Comparison of ENCODE assay signal across 9 mouse cellular contexts in genomic region chr11:98323933-98324332, GRCm38 (mm10). TPM values are rescaled to one million over a fixed set of nuclear protein-coding genes. Genes with fewer than 3 reads are reported as not detected.
A peak's percentile ranks its signal among the peaks of the same experiment; 100 is the strongest.
DNase-seq lines count a peak whose midpoint lies in the region; ATAC-seq and TF ChIP-seq lines count a peak whose summit lies in the region.
"Had no signal": no experiment of that assay in that cellular context is flagged by ENCODE, and none has a peak within 500 bp of the region (broad histone marks: within the 10 kb centered on the region; RNA-seq: fewer than 3 reads in every experiment).

No protein-coding gene starts in this region.

- peak overlapping the region; percentile 51 for H3K4me2 ChIP-seq in hindbrain, embryonic 13.5 days
- no peak overlapping the region for H3K4me2 ChIP-seq in hindbrain, embryonic 12.5 days (replicated peaks)
- H3K4me2 ChIP-seq: liver, embryonic 13.5 days had no signal

- no peak overlapping the region for H3K9ac ChIP-seq in hindbrain, embryonic 13.5 days
- no peak overlapping the region for H3K9ac ChIP-seq in hindbrain, embryonic 12.5 days
- H3K9ac ChIP-seq: liver, embryonic 13.5 days had no signal

- no peak for ATAC-seq in hindbrain, embryonic 13.5 days (ENCODE audit: low FRiP score)
- no peak for ATAC-seq in hindbrain, embryonic 12.5 days (ENCODE audit: low FRiP score)
- no peak for ATAC-seq in G1E (ENCODE audit: extremely low read depth, insufficient number of reproducible peaks, low FRiP score, poor library complexity, severe bottlenecking)

- H3K27ac ChIP-seq in hindbrain, embryonic 13.5 days, result peak overlapping the region; percentile 14; the same call in 1 of the 2 replicates
- no peak overlapping the region for H3K27ac ChIP-seq in hindbrain, embryonic 12.5 days
- H3K27ac ChIP-seq in limb, embryonic 10.5 days, result no peak overlapping the region
- H3K27ac ChIP-seq: liver, embryonic 13.5 days had no signal

- no peaks in the 10 kb centered on the region for H3K36me3 ChIP-seq in hindbrain, embryonic 13.5 days
- H3K36me3 ChIP-seq in hindbrain, embryonic 12.5 days, result no peaks in the 10 kb centered on the region
- H3K36me3 ChIP-seq in G1E (replicated peaks), result no peaks in the 10 kb centered on the region
- H3K36me3 ChIP-seq in limb, embryonic 10.5 days, result no peaks in the 10 kb centered on the region
- H3K36me3 ChIP-seq: liver, embryonic 13.5 days had no signal

- no peak overlapping the region for H3K4me3 ChIP-seq in hindbrain, embryonic 13.5 days
- no peak overlapping the region for H3K4me3 ChIP-seq in hindbrain, embryonic 12.5 days
- H3K4me3 ChIP-seq in G1E (ENCODE audit: low read depth, low read length), result no peak overlapping the region
- H3K4me3 ChIP-seq in limb, embryonic 10.5 days, result no peak overlapping the region
- H3K4me3 ChIP-seq: liver, embryonic 13.5 days had no signal

- H3K9me3 ChIP-seq in hindbrain, embryonic 13.5 days, result no peaks in the 10 kb centered on the region
- H3K9me3 ChIP-seq in hindbrain, embryonic 12.5 days (replicated peaks), result no peaks in the 10 kb centered on the region
- H3K9me3 ChIP-seq in G1E (replicated peaks), result peaks cover 19% of the 10 kb centered on the region
- H3K9me3 ChIP-seq in limb, embryonic 10.5 days (replicated peaks), result no peaks in the 10 kb centered on the region
- H3K9me3 ChIP-seq: liver, embryonic 13.5 days had no signal

- peak; percentile 53 for DNase-seq in G1E (ENCODE audit: low spot score)
- DNase-seq in embryo, embryonic 10 days (ENCODE audit: low spot score), result peak; percentile 73
- peak; percentile 79 for DNase-seq in limb, embryonic 10.5 days (ENCODE audit: low spot score)
- no peak for DNase-seq in gastrocnemius, postnatal 25 days
- DNase-seq in gastrocnemius, adult 18-20 months (ENCODE audit: low spot score), result no peak
- DNase-seq in spleen, postnatal 14 days (ENCODE audit: low spot score in 2 of 2), result no peak
- DNase-seq: liver, embryonic 13.5 days had no signal

- peaks cover 97% of the 10 kb centered on the region for H3K27me3 ChIP-seq in hindbrain, embryonic 13.5 days
- peaks cover 98% of the 10 kb centered on the region for H3K27me3 ChIP-seq in hindbrain, embryonic 12.5 days
- H3K27me3 ChIP-seq in G1E (ENCODE audit: insufficient read depth, low read length), result peaks cover 60% of the 10 kb centered on the region
- peaks cover 100% of the 10 kb centered on the region for H3K27me3 ChIP-seq in limb, embryonic 10.5 days (ENCODE audit: low read depth, poor library complexity, severe bottlenecking)

- peaks cover 47% of the 10 kb centered on the region for H3K4me1 ChIP-seq in hindbrain, embryonic 13.5 days (replicated peaks)
- H3K4me1 ChIP-seq in hindbrain, embryonic 12.5 days, result peaks cover 25% of the 10 kb centered on the region
- H3K4me1 ChIP-seq in G1E (ENCODE audit: insufficient read depth, low read depth, low read length), result no peaks in the 10 kb centered on the region
- peaks cover 22% of the 10 kb centered on the region for H3K4me1 ChIP-seq in limb, embryonic 10.5 days

- TF ChIP-seq CTCF in G1E (IDR thresholded peaks at IDR 0.05; ENCODE audit: low read depth, low read length), result no peak

- WGBS in hindbrain, embryonic 13.5 days, result 2% methylated on average over 9 of the region's 9 CpGs
- under 1% methylated on average over 9 of the region's 9 CpGs for whole genome bisulfite sequencing in hindbrain, embryonic 12.5 days
- 1% methylated on average over 9 of the region's 9 CpGs for WGBS in limb, embryonic 10.5 days

RNA-seq across cellular contexts. Expression of gene Neurod2, which starts 5.5 kb away (rescaled TPM):
- polyA plus RNA-seq in hindbrain, embryonic 13.5 days (2015; fragmentation: Nextera tagmentation; extraction: Ambion mirVana), result 24.6 and 30.7 TPM in 2 replicates
- 7.2 and 10.2 TPM in 2 replicates for polyA plus RNA-seq in hindbrain, embryonic 12.5 days (2016; fragmentation: Nextera tagmentation; extraction: Ambion mirVana)
- not detected in 2 replicates for total RNA-seq in G1E (2014; fragmentation: Nextera tagmentation)
- 0.05 and 0.06 TPM in 2 replicates for total RNA-seq in G1E (2017)
- not detected in 2 replicates for polyA plus RNA-seq in G1E (2012)
- polyA plus RNA-seq in limb, embryonic 10.5 days (2016; fragmentation: Nextera tagmentation; extraction: Ambion mirVana), result not detected in 2 replicates
- not detected for total RNA-seq in gastrocnemius, postnatal 25 days (2021)
- total RNA-seq in gastrocnemius, adult 18-20 months (2021), result not detected
- polyA plus RNA-seq: liver, embryonic 13.5 days had no signal

RNA-seq across cellular contexts. Expression of gene Ppp1r1b, which starts 24.3 kb away (rescaled TPM):
- polyA plus RNA-seq in hindbrain, embryonic 13.5 days (2015; fragmentation: Nextera tagmentation; extraction: Ambion mirVana), result 1.1 and 2.4 TPM in 2 replicates
- 0.37 and 0.52 TPM in 2 replicates for polyA plus RNA-seq in hindbrain, embryonic 12.5 days (2016; fragmentation: Nextera tagmentation; extraction: Ambion mirVana)
- total RNA-seq in G1E (2014; fragmentation: Nextera tagmentation), result not detected in 2 replicates
- total RNA-seq in G1E (2017), result not detected in 2 replicates
- polyA plus RNA-seq in G1E (2012), result not detected in 2 replicates
- 0.13 TPM in 2 replicates for polyA plus RNA-seq in limb, embryonic 10.5 days (2016; fragmentation: Nextera tagmentation; extraction: Ambion mirVana)
- under 1 TPM in 1 of 2 experiments, not detected in 1; 0.35 TPM for total RNA-seq in gastrocnemius, postnatal 25 days (2021)
- total RNA-seq in gastrocnemius, adult 18-20 months (2021), result under 1 TPM; 0.18 to 0.31 TPM

RNA-seq across cellular contexts. Expression of gene Stard3, which starts 34.2 kb away (rescaled TPM):
- 44.4 and 44.7 TPM in 2 replicates for polyA plus RNA-seq in hindbrain, embryonic 13.5 days (2015; fragmentation: Nextera tagmentation; extraction: Ambion mirVana)
- polyA plus RNA-seq in hindbrain, embryonic 12.5 days (2016; fragmentation: Nextera tagmentation; extraction: Ambion mirVana), result 49.0 and 50.0 TPM in 2 replicates
- total RNA-seq in G1E (2014; fragmentation: Nextera tagmentation) (10.9 and 14.3 TPM in 2 replicates), G1E (2017) (18.5 and 20.0 TPM in 2 replicates)
- 22.9 and 28.4 TPM in 2 replicates for polyA plus RNA-seq in G1E (2012)
- polyA plus RNA-seq in limb, embryonic 10.5 days (2016; fragmentation: Nextera tagmentation; extraction: Ambion mirVana), result 37.8 and 41.3 TPM in 2 replicates
- 10 to 100 TPM in 1 of 2 experiments, 1 to 10 TPM in 1; 9.6 to 11.8 TPM for total RNA-seq in gastrocnemius, postnatal 25 days (2021)
- 10 to 100 TPM; 11.1 to 13.6 TPM for total RNA-seq in gastrocnemius, adult 18-20 months (2021)

RNA-seq across cellular contexts. Expression of gene Tcap, which starts 59.7 kb away (rescaled TPM):
- polyA plus RNA-seq in hindbrain, embryonic 13.5 days (2015; fragmentation: Nextera tagmentation; extraction: Ambion mirVana), result 0.21 and 0.35 TPM in 2 replicates
- polyA plus RNA-seq in hindbrain, embryonic 12.5 days (2016; fragmentation: Nextera tagmentation; extraction: Ambion mirVana), result 0.31 and 1.7 TPM in 2 replicates
- total RNA-seq in G1E (2014; fragmentation: Nextera tagmentation) (not detected in 2 replicates), G1E (2017) (0.23 TPM in 1 of 2 replicates, not detected in the other)
- polyA plus RNA-seq in G1E (2012), result 0.13 TPM in 1 of 2 replicates, not detected in the other
- polyA plus RNA-seq in limb, embryonic 10.5 days (2016; fragmentation: Nextera tagmentation; extraction: Ambion mirVana), result 0.16 and 0.40 TPM in 2 replicates
- 1,000 to 10,000 TPM; 2,256 to 3,626 TPM for total RNA-seq in gastrocnemius, postnatal 25 days (2021)
- 1,000 to 10,000 TPM; 3,864 to 4,194 TPM for total RNA-seq in gastrocnemius, adult 18-20 months (2021)

Comparison
In these comparisons a context has a peak if more than half of its experiments do, and no peak if none do; other contexts are left out.
1. DNase-seq: peak in G1E (single experiment), embryo, embryonic 10 days (single experiment) and limb, embryonic 10.5 days (single experiment); none in gastrocnemius, postnatal 25 days (single experiment), gastrocnemius, adult 18-20 months (single experiment) and spleen, postnatal 14 days (0 of 2).